Mouse (Mus musculus) heart, embryonic 12.5 days (tissue): Measurements from ENCODE around the gene Fxyd6. TPM values are rescaled to one million over a fixed set of nuclear protein-coding genes. Genes with fewer than 3 reads are reported as not detected.

Experiments used
- ATAC-seq: fragments of 200-750 bp; cut with Nextera tagmentation; 2 replicates; pipeline ENCODE4 v1.8.0; 2017; ENCODE audit warnings: moderate TSS enrichment, moderate library complexity; ENCODE audit not compliant: insufficient number of reproducible peaks, low FRiP score
- H3K27ac ChIP-seq: fragments of 300-500 bp; sonication (generic); 2 replicates; pipeline ENCODE4 v1.5.1; 2016; ENCODE audit warnings: mild to moderate bottlenecking, moderate library complexity; ENCODE audit not compliant: poor library complexity, severe bottlenecking
- H3K27me3 ChIP-seq: fragments of 300-500 bp; sonication (generic); replicated peaks from 2 replicates; pipeline ENCODE4 v1.6.1; 2016; ENCODE audit warnings: mild to moderate bottlenecking, moderate library complexity
- H3K36me3 ChIP-seq: fragments of 300-500 bp; sonication (generic); 2 replicates; pipeline ENCODE4 v1.6.1; 2016; ENCODE audit warnings: mild to moderate bottlenecking, moderate library complexity
- H3K4me1 ChIP-seq: fragments of 300-500 bp; sonication (generic); replicated peaks from 2 replicates; pipeline ENCODE4 v1.6.1; 2016; ENCODE audit warnings: mild to moderate bottlenecking
- H3K4me2 ChIP-seq: fragments of 300-500 bp; sonication (generic); 2 replicates; pipeline ENCODE4 v1.6.1; 2016; ENCODE audit warnings: mild to moderate bottlenecking, moderate library complexity
- H3K4me3 ChIP-seq: fragments of 300-500 bp; sonication (generic); 2 replicates; pipeline ENCODE4 v1.5.1; 2016; ENCODE audit warnings: mild to moderate bottlenecking
- H3K9ac ChIP-seq: fragments of 300-500 bp; sonication (generic); 2 replicates; pipeline ENCODE4 v1.6.1; 2016; ENCODE audit warnings: mild to moderate bottlenecking, moderate library complexity
- H3K9me3 ChIP-seq: fragments of 300-500 bp; sonication (generic); replicated peaks from 2 replicates; pipeline ENCODE4 v1.6.1; 2016; ENCODE audit warnings: mild to moderate bottlenecking, moderate library complexity
- WGBS: fragments of 180-500 bp; shearing (Covaris S2); methylation state at CpG from one replicate; pipeline ENCODE4 v1.1.7; 2016; 5-methylcytosine and 5-hydroxymethylcytosine counted together
- polyA plus RNA-seq: library from polyadenylated mRNA; unstranded; fragments of >200 nt; fragmentation: Nextera tagmentation; extraction: Ambion mirVana; gene quantifications from 2 replicates; pipeline ENCODE4 v1.2.1, GENCODE M21; 2016

Gene Fxyd6
- polyA plus RNA-seq, 1 experiment from 2014 or later, result 30.8 TPM

DNA sequence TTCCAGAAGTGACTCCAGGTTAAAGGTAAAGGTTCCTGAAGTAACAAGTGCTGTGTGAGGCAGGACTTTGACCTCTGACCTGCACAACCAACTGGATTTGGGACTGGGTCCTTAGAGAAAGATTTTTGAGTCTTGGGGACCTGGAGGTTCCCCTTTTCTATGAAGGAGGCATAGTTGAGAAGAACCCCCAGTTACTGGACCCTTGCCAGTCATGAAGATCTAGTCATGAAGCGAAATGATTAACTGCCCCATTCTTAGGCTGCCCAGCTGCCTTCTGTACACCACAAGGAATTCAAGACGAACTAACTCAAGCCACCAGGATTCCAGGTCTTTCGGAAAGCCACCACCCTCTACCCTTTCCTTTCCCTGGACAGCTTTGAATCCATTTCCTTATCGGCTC lies 6.4 kb downstream of the Fxyd6 start:
- no peak overlapping the region for H3K4me2 ChIP-seq
- H3K9me3 ChIP-seq, result no peaks in the 10 kb centered on the region
- WGBS, result 32% methylated on average over 4 of the region's 4 CpGs
- peaks cover 31% of the 10 kb centered on the region for H3K4me1 ChIP-seq
- no peak overlapping the region for H3K4me3 ChIP-seq
- no peak overlapping the region for H3K27ac ChIP-seq
- no peaks in the 10 kb centered on the region for H3K36me3 ChIP-seq
- H3K9ac ChIP-seq, result no peak overlapping the region
- H3K27me3 ChIP-seq, result 0 out of 2 replicates have a peak, but pooled peaks cover 4% of the 10 kb centered on the region
- ATAC-seq, result no peak

DNA sequence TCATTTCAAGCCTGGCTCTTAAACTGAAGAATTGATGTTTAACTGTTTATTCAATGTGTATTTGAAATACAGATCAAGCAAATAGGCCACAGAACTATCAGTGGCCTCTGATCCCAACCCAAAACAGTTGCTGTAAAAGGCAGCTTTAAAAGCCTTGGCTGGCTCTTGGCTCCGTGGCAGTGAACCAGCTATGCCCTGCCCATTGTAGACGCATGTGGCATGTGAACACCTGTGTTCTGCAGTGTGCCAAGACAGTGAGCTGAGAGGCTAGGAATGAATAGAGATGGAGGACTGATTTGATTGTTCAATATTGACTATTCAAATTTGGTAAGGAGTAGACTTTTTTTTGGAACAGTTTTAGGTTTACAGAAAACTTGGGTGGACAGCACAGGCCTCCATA lies 6.9 kb downstream of the Fxyd6 start:
- Histone ChIP-seq H3K36me3 (no peaks in the 10 kb centered on the region), H3K9me3 (no peaks in the 10 kb centered on the region), H3K4me3 (no peak overlapping the region), H3K27ac (no peak overlapping the region), H3K4me2 (no peak overlapping the region), H3K27me3 (no peaks in the 10 kb centered on the region), H3K4me1 (peaks cover 31% of the 10 kb centered on the region), H3K9ac (no peak overlapping the region)
- ATAC-seq, result no peak
- 79% methylated on average over 2 of the region's 2 CpGs for WGBS

DNA sequence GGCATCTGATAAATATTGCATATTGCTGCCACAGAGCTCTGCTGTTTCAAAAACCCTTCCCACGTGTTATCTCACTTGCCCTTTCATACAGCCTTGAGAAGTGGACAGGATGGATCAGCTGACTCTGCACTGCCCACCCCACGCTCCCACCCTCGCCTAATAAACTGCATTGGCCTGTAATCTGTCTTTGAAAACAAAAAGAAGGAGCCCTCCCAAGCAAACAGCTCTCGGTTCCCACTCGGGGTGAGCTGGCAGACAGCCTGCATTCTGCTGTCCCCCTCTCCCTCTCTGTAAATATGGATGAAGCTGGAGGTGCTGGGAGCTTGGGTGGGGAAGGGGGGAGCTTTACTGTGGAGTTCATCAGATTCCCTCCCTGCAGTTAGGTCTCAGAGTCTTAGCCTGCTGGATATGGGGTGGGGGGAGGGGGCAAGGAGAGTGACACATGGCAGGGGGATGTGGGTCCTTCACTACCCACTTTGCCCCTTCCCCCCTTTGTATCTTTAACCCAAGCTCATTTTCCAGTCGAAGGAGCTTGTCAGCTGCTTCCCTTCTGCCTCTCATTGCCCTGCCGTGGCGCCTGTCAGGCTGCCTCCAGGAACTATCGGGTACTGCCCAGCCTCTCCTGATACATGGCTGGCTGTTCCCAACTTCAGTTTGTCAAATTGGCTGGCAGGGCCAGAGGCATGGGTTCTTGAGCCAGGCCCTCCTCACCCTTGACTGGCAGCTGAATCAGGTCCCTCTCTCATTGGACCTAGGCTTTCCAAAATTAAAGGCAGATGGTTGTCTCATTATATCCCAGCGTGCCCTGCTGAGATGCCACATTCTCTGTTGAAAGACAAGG lies 10.6 kb downstream of the Fxyd6 start:
- H3K9me3 ChIP-seq, result no peaks in the 10 kb centered on the region
- no peak overlapping the region for H3K4me2 ChIP-seq
- H3K9ac ChIP-seq, result no peak overlapping the region
- 44% methylated on average over 10 of the region's 10 CpGs for WGBS
- no peak overlapping the region for H3K27ac ChIP-seq
- ATAC-seq, result no peak
- peaks cover 35% of the 10 kb centered on the region for H3K4me1 ChIP-seq
- no peaks in the 10 kb centered on the region for H3K36me3 ChIP-seq
- no peaks in the 10 kb centered on the region for H3K27me3 ChIP-seq
- no peak overlapping the region for H3K4me3 ChIP-seq

DNA sequence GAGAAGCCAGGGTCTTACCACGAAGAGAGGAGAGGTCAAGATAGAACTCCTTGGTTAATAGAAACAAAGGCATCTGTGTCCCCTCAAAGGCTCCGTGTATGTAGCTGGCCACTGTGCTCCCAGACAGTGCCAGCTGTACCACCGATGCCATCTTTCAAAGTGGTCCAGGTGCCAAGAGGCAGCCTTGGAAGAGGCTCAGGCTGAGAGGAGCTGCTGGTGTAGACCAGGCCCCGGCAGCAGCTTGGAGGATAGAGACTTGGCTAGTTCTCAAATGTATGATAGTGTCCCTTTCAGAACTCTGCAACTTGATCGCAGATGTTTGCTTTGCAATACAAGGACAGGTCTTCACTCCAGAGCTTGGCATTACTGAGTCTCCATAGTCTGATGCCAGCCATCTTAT lies 12.4 kb downstream of the Fxyd6 start:
- H3K27me3 ChIP-seq, result no peaks in the 10 kb centered on the region
- no peak for ATAC-seq
- 54% methylated on average over 5 of the region's 5 CpGs for WGBS

DNA sequence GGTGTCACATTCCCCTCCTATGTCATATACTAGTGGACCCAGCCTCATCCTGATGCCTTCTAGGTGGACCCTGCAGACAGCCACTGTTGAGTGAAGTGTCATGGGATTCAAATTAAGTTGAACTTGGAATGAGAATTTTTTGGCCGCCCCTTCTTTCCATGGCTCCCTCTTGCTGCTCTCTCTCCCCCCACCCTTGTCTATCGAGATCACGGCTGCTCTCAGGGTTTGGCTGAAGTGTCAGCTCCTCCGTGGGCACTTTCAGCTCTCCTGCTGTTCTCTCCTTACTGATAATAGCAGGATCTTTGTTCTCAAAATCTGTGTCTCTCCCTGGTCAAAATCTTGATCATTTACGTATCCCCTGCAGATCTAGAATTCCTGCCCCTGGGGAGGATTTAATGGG lies 12.8 kb downstream of the Fxyd6 start:
- H3K4me3 ChIP-seq, result no peak overlapping the region
- H3K4me1 ChIP-seq, result peaks cover 25% of the 10 kb centered on the region
- no peak overlapping the region for H3K4me2 ChIP-seq
- H3K9me3 ChIP-seq, result no peaks in the 10 kb centered on the region
- no peaks in the 10 kb centered on the region for H3K27me3 ChIP-seq
- no peak for ATAC-seq
- H3K9ac ChIP-seq, result no peak overlapping the region
- no peak overlapping the region for H3K27ac ChIP-seq
- no peaks in the 10 kb centered on the region for H3K36me3 ChIP-seq
- 61% methylated on average over 5 of the region's 5 CpGs for WGBS

More for the DNA sequence above, 12.4 kb downstream of the Fxyd6 start:
- Histone ChIP-seq H3K4me3 (no peak overlapping the region), H3K36me3 (no peaks in the 10 kb centered on the region), H3K4me2 (no peak overlapping the region), H3K4me1 (peaks cover 25% of the 10 kb centered on the region), H3K9me3 (no peaks in the 10 kb centered on the region), H3K9ac (no peak overlapping the region), H3K27ac (no peak overlapping the region)

DNA sequence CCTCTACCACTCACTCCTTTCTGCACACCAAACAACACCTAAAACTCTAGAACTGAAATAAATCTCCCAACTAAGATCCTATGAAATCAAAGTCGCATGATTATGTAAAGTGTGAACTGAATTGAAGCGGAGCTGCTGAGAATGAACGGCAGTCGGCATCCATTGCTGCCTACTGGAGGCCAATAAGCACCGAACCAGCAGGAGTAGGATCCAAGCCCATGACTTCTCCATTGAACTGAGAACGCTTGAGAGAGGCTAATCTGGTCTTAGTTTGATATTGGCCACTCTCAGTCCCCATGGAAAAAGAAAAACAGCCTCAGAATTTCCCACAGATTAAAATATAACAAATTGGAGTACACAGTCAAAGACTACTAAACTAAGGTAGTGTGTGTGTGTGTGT lies 13.9 kb downstream of the Fxyd6 start:
- H3K27me3 ChIP-seq, result no peaks in the 10 kb centered on the region
- H3K36me3 ChIP-seq, result no peaks in the 10 kb centered on the region
- 84% methylated on average over 6 of the region's 6 CpGs for WGBS
- H3K9ac ChIP-seq, result no peak overlapping the region
- no peaks in the 10 kb centered on the region for H3K9me3 ChIP-seq
- no peak for ATAC-seq
- H3K4me3 ChIP-seq, result no peak overlapping the region
- no peak overlapping the region for H3K4me2 ChIP-seq
- H3K4me1 ChIP-seq, result peaks cover 21% of the 10 kb centered on the region
- H3K27ac ChIP-seq, result no peak overlapping the region

DNA sequence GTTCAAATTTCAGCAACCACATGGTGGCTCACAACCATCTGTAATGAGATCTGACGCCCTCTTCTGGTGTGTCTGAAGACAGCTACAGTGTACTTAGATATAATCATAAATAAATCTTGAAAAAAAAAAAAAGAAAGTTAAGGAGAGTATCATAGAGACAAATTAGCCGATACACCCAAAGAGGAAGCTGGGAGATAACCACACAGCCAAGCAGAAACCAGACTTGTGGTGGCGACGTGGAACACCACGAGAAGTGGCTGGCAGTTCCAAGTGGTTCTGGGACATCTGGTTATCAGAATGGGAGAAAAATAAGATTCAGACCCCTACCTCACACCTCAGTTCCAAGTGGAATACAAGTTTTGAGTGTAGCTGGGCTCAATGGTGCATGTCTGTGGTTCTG lies 16.7 kb downstream of the Fxyd6 start:
- WGBS, result 69% methylated on average over 5 of the region's 5 CpGs
- no peak for ATAC-seq

DNA sequence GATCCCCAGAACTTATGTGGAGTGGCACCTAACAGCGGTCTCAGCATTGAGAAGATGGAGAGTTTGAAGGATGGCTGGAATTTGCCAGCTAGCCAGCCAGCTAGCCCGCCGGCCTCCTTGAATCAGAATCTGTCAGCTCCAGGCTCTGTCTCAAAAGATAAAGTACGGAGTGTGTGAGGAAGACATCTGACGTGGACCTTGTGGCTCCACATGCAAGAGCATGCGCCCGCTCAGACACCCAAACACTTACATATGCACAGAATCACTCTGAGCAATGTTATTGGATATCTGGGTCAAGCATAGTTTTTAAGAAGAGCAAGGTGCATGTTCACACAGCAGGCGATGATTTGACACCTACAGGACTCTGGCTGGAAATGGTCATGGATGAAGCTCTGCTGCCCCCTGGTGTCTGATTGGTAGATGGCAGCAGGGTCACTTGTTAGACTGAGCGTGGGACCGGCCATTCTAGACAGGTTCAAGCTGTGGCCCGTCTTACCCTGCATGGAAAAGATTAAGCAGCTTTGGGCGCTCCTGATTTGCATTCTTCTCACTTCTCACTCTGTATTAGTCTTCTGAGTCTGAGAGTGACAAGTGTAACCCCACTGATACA lies 18.5 kb downstream of the Fxyd6 start:
- Histone ChIP-seq H3K9ac (no peak overlapping the region), H3K4me2 (no peak overlapping the region), H3K4me1 (no peaks in the 10 kb centered on the region), H3K27ac (no peak overlapping the region), H3K4me3 (no peak overlapping the region), H3K36me3 (no peaks in the 10 kb centered on the region; the same call in 1 of the 2 replicates), H3K27me3 (no peaks in the 10 kb centered on the region), H3K9me3 (no peaks in the 10 kb centered on the region)
- 25% methylated on average over 12 of the region's 12 CpGs for WGBS
- 0 out of 2 replicates have a peak, but pooled peaks have one; percentile 64 for ATAC-seq

More for the DNA sequence above, 16.7 kb downstream of the Fxyd6 start:
- Histone ChIP-seq H3K4me3 (no peak overlapping the region), H3K27me3 (no peaks in the 10 kb centered on the region), H3K9ac (no peak overlapping the region), H3K27ac (no peak overlapping the region), H3K36me3 (no peaks in the 10 kb centered on the region), H3K4me2 (no peak overlapping the region), H3K4me1 (0 out of 2 replicates have a peak, but pooled peaks cover 4% of the 10 kb centered on the region), H3K9me3 (no peaks in the 10 kb centered on the region)

DNA sequence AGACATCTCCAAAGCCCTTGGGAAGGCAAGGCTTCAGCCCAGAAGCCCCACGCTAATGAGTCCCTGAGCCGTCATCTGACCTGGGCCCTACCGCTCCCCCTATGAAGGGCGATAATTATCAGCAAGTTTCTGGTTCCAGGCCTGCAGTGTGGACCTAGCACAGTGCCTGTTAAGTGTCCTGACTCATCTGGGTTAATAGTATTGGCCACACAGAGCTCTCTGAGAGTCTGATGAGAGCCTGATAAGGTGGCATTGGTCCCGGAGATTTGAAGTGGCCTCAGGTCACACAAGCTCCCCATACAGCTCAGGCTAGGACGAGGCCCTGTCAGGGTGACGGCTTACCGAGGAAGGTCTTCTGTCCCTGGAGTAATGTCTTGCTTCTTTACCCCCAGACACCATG lies 19.6 kb downstream of the Fxyd6 start:
- 69% methylated on average over 8 of the region's 8 CpGs for WGBS
- Histone ChIP-seq H3K27me3 (no peaks in the 10 kb centered on the region), H3K4me3 (no peak overlapping the region), H3K27ac (no peak overlapping the region), H3K4me1 (no peaks in the 10 kb centered on the region), H3K9me3 (no peaks in the 10 kb centered on the region), H3K36me3 (peaks cover 3% of the 10 kb centered on the region; the same call in 1 of the 2 replicates), H3K4me2 (no peak overlapping the region), H3K9ac (no peak overlapping the region)
- ATAC-seq, result no peak

DNA sequence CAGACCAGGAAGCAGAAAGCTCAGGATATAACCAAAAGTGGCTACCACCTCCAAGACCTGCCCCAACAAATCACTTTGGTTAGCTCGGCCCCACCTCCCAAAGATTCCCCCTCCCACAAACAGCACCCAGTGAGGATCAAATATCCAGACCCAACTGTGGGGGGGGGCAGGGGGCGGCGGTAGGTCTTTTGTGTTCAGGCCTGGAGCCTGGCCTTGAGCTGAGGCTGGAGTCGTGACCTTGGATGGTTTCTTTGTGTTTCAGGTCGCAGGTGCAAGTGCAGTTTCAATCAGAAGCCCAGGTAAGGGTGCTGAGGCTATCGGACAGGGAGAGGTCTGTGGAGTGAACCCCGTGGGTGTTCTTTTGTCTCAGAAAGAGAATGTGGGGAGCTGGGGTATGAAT lies 21.3 kb downstream of the Fxyd6 start:
- Histone ChIP-seq H3K4me1 (no peaks in the 10 kb centered on the region), H3K27me3 (no peaks in the 10 kb centered on the region), H3K9me3 (no peaks in the 10 kb centered on the region), H3K4me2 (no peak overlapping the region), H3K36me3 (peaks cover 3% of the 10 kb centered on the region; the same call in 1 of the 2 replicates), H3K4me3 (no peak overlapping the region), H3K9ac (no peak overlapping the region), H3K27ac (no peak overlapping the region)
- ATAC-seq, result no peak
- 66% methylated on average over 7 of the region's 7 CpGs for WGBS

DNA sequence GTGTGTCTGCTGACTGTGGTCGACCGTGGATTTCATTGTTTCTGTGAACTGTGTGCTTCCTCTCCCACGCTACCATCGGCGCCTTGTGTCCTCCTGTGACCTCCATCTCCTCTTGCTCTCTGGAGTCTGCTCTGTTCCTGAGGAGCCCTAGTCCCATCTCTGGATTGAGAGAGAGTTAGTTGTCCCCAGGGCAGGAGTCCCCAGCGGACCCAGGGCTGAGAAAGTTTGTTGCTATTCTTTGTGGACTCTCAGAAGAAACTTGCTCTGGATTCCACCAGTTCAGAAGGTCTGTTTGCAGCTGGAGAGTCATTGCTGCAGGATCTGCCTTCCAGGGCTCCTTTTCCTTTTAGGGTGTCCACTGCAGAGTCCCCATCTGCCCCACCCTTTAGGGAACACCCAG lies 25.2 kb downstream of the Fxyd6 start:
- Histone ChIP-seq H3K36me3 (peaks cover 3% of the 10 kb centered on the region; the same call in 1 of the 2 replicates), H3K4me2 (no peak overlapping the region), H3K9ac (no peak overlapping the region), H3K9me3 (no peaks in the 10 kb centered on the region), H3K27me3 (peaks cover 7% of the 10 kb centered on the region), H3K4me3 (no peak overlapping the region), H3K27ac (no peak overlapping the region), H3K4me1 (no peaks in the 10 kb centered on the region)
- ATAC-seq, result no peak
- WGBS, result 82% methylated on average over 6 of the region's 6 CpGs
